Mouse (Mus musculus): ENCODE data around the gene Fam170b.

- TF ChIP-seq CTCF (IDR thresholded peaks at IDR 0.05; ENCODE audit: borderline replicate concordance, control insufficient read depth, extremely low read depth, insufficient read depth, low read length, poor library complexity) (no peak), POLR2A (IDR thresholded peaks at IDR 0.05; ENCODE audit: control insufficient read depth, extremely low read depth, insufficient read depth, low read length, poor library complexity) (no peak)
These were observed 9.9 kb upstream of the Fam170b start for GRCm38 (mm10) chr14:32823861-32824260.

Data from thymus, adult 2 months (tissue).